Mouse (Mus musculus) midbrain, embryonic 10.5 days (tissue): ENCODE results near the gene Park7. TPM values are rescaled to one million over a fixed set of nuclear protein-coding genes. Genes with fewer than 3 reads are reported as not detected.

Source experiments
- DNase-seq: peaks from one replicate; pipeline ENCODE4 v3.0.0-alpha.2; 2017; ENCODE audit warnings: low spot score
- H3K27ac ChIP-seq: fragments of 300-500 bp; sonication (generic); replicated peaks from 2 replicates; pipeline ENCODE4 v1.5.1; 2016; ENCODE audit warnings: mild to moderate bottlenecking
- H3K27me3 ChIP-seq: fragments of 300-500 bp; sonication (generic); 2 replicates; pipeline ENCODE4 v1.6.1; 2016; ENCODE audit warnings: low read depth, mild to moderate bottlenecking; ENCODE audit not compliant: poor library complexity, severe bottlenecking
- H3K36me3 ChIP-seq: fragments of 300-500 bp; sonication (generic); 2 replicates; pipeline ENCODE4 v1.6.1; 2016; ENCODE audit warnings: mild to moderate bottlenecking, moderate library complexity
- H3K4me1 ChIP-seq: fragments of 300-500 bp; sonication (generic); 2 replicates; pipeline ENCODE4 v1.6.1; 2016
- H3K4me3 ChIP-seq: fragments of 300-500 bp; sonication (generic); 2 replicates; pipeline ENCODE4 v1.5.1; 2016; ENCODE audit warnings: mild to moderate bottlenecking, moderate library complexity
- H3K9me3 ChIP-seq: fragments of 300-500 bp; sonication (generic); replicated peaks from 2 replicates; pipeline ENCODE4 v1.6.1; 2016; ENCODE audit warnings: mild to moderate bottlenecking
- WGBS: fragments of 180-500 bp; shearing (Covaris S2); methylation state at CpG from one replicate; pipeline ENCODE4 v1.1.7; 2016; 5-methylcytosine and 5-hydroxymethylcytosine counted together
- polyA plus RNA-seq: library from polyadenylated mRNA; unstranded; fragments of >200 nt; fragmentation: Nextera tagmentation; extraction: Ambion mirVana; gene quantifications from 2 replicates; pipeline ENCODE4 v1.2.1, GENCODE M21; 2016

Gene Park7
- polyA plus RNA-seq, 1 experiment from 2014 or later: 487 TPM

DNA sequence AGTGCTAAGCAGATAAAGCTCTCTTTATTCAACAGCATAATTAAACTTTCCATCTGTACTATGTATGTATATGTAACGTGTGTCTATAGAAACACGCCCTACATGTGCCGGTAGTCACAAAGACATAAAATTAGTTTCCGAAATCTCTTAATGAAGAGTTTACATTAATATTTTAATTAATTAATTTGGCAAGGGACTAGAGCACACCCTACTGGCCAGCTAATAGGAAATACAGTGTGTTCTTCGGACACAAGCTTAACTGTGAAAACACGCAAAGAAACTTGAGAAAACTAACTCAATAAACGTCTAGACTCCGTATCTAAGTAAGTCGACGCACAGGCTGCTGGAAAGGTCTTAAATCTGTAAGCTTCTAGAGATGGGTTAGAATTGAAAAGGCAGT lies 64.3 kb downstream of the Park7 start:
- peaks cover 19% of the 10 kb centered on the region for H3K27me3 ChIP-seq
- H3K4me1 ChIP-seq: peaks cover 23% of the 10 kb centered on the region
- WGBS: 78% methylated on average over 10 of the region's 10 CpGs
- DNase-seq: no peak
- no peaks in the 10 kb centered on the region for H3K36me3 ChIP-seq
- H3K9me3 ChIP-seq: no peaks in the 10 kb centered on the region
- H3K4me3 ChIP-seq: no peak overlapping the region
- no peak overlapping the region for H3K27ac ChIP-seq

Other genes starting within 250 kb of the Park7 start
- gene Errfi1, start 60.5 kb downstream of the Park7 start, polyA plus RNA-seq: 23.4 and 25.2 TPM in 2 replicates
- 0.21 and 0.33 TPM in 2 replicates for gene Tnfrsf9, start 125 bp upstream of the Park7 start, polyA plus RNA-seq
- not detected in 2 replicates for gene Uts2, start 82.7 kb upstream of the Park7 start, polyA plus RNA-seq
- 5.8 and 6.2 TPM in 2 replicates for gene Per3, start 130.2 kb upstream of the Park7 start, polyA plus RNA-seq
- 122 and 131 TPM in 2 replicates for gene Vamp3, start 143.5 kb upstream of the Park7 start, polyA plus RNA-seq
- not detected in 2 replicates for gene Gm13090, start 175.1 kb upstream of the Park7 start, polyA plus RNA-seq